Mouse (Mus musculus): ENCODE measurements at regions not wholly inside any gene's neighbourhood (a gene's known extent, or its start where the extent isn't known, plus 50 kb on each side); places are given as distances from the start of the nearest gene placed in this dataset. TPM values are rescaled to one million over a fixed set of nuclear protein-coding genes. Genes with fewer than 3 reads are reported as not detected.

Small RNAs in the stretch of these regions (microRNA-seq; reads per million reads assigned to microRNA genes)
- gene Gm23659 (ENCODE audit: borderline number of aligned reads), result not detected
